Mouse (Mus musculus): ENCODE measurements around the gene Cnn2.

DNA sequence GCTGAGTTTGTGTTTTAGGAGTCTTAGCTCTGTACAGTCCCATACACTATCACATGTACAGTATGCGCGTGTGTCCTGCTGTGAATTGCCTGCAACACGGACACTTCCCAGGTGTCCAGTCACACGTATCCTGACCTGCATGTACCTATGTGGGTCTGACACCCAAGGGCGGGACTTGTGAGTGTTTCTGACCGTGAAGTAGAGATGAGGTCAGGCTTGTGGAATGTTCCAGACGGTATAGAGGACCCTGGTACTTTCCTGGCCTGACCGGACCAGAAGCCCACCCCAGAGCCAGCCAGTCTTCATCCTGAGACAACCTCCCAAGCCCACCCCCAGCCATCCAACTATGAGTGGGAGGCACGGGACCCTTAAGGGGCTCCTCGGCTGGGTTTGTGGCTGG is 27.2 kb downstream of the Cnn2 start:
- no peak for TF ChIP-seq CTCF (IDR thresholded peaks at IDR 0.05; ENCODE audit: control insufficient read depth, insufficient read depth, insufficient replicate concordance, low read depth, low read length)
- no peak for TF ChIP-seq POLR2A (IDR thresholded peaks at IDR 0.05; ENCODE audit: control insufficient read depth, low read depth, low read length)

Data from testis, adult 2 months (tissue).